Mouse (Mus musculus) E14TG2a.4 (cell line): ENCODE measurements around the gene Ttc39a.

Experiments
- CTCF ChIP-seq: conservative IDR thresholded peaks from 2 replicates; pipeline ENCODE4 v1.5.1; 2014; ENCODE audit warnings: low read length
- NANOG ChIP-seq: IDR thresholded peaks from 2 replicates; pipeline ENCODE4 v1.6.1; 2014; ENCODE audit warnings: borderline replicate concordance, low read length, mixed read lengths
- POU5F1 ChIP-seq: IDR thresholded peaks from 2 replicates; pipeline ENCODE4 v1.6.1; 2014; ENCODE audit warnings: low read length, borderline replicate concordance

GRCm38 (mm10) chr4:109439825-109440248, 33.4 kb downstream of the Ttc39a start:
- TF ChIP-seq CTCF (no peak), POU5F1 (no peak), NANOG (no peak)
